Mouse (Mus musculus) forebrain, embryonic 12.5 days (tissue): ENCODE data around the gene Slc5a2. TPM values are rescaled to one million over a fixed set of nuclear protein-coding genes. Genes with fewer than 3 reads are reported as not detected.

Experiments
- ATAC-seq: fragments of 200-750 bp; cut with Nextera tagmentation; 2 replicates; pipeline ENCODE4 v1.8.0; 2017; ENCODE audit warnings: moderate TSS enrichment; ENCODE audit not compliant: low FRiP score
- H3K27ac ChIP-seq: fragments of 300-500 bp; sonication (generic); 2 replicates; pipeline ENCODE4 v1.5.1; 2016; ENCODE audit warnings: mild to moderate bottlenecking
- H3K27me3 ChIP-seq: fragments of 300-500 bp; sonication (generic); 2 replicates; pipeline ENCODE4 v1.6.1; 2016; ENCODE audit warnings: mild to moderate bottlenecking
- H3K36me3 ChIP-seq: fragments of 300-500 bp; sonication (generic); replicated peaks from 2 replicates; pipeline ENCODE4 v1.6.1; 2016; ENCODE audit warnings: mild to moderate bottlenecking
- H3K4me1 ChIP-seq: fragments of 300-500 bp; sonication (generic); 2 replicates; pipeline ENCODE4 v1.6.1; 2016
- H3K4me2 ChIP-seq: fragments of 300-500 bp; sonication (generic); 2 replicates; pipeline ENCODE4 v1.6.1; 2016; ENCODE audit warnings: mild to moderate bottlenecking, moderate library complexity
- H3K4me3 ChIP-seq: fragments of 300-500 bp; sonication (generic); replicated peaks from 2 replicates; pipeline ENCODE4 v1.5.1; 2016; ENCODE audit warnings: mild to moderate bottlenecking
- H3K9ac ChIP-seq: fragments of 300-500 bp; sonication (generic); 2 replicates; pipeline ENCODE4 v1.6.1; 2016; ENCODE audit warnings: mild to moderate bottlenecking
- H3K9me3 ChIP-seq: fragments of 300-500 bp; sonication (generic); 2 replicates; pipeline ENCODE4 v1.6.1; 2016
- WGBS: fragments of 180-500 bp; shearing (Covaris S2); methylation state at CpG from one replicate; pipeline ENCODE4 v1.1.7; 2016; 5-methylcytosine and 5-hydroxymethylcytosine counted together
- polyA plus RNA-seq: library from polyadenylated mRNA; unstranded; fragments of >200 nt; fragmentation: Nextera tagmentation; extraction: Ambion mirVana; gene quantifications from 2 replicates; pipeline ENCODE4 v1.2.1, GENCODE M21; 2016

Gene Slc5a2
- polyA plus RNA-seq, 1 experiment from 2014 or later = not detected

- peaks cover 54% of the 10 kb centered on the region for H3K36me3 ChIP-seq
- WGBS = 95% methylated on average over 27 of the region's 27 CpGs
Measured at GRCm38 (mm10) chr7:128240131-128240784, 25.2 kb upstream of the Slc5a2 start.

GRCm38 (mm10) chr7:128242331-128242730 is 23.1 kb upstream of the Slc5a2 start:
- H3K36me3 ChIP-seq = peaks cover 48% of the 10 kb centered on the region
- H3K27ac ChIP-seq = no peak overlapping the region
- WGBS = 93% methylated on average over 16 of the region's 16 CpGs
- no peak overlapping the region for H3K4me3 ChIP-seq
- no peak for ATAC-seq
- H3K27me3 ChIP-seq = peaks cover 20% of the 10 kb centered on the region
- peaks cover 26% of the 10 kb centered on the region for H3K4me1 ChIP-seq
- no peaks in the 10 kb centered on the region for H3K9me3 ChIP-seq
- no peak overlapping the region for H3K4me2 ChIP-seq
- no peak overlapping the region for H3K9ac ChIP-seq

More at GRCm38 (mm10) chr7:128240131-128240784, 25.2 kb upstream of the Slc5a2 start:
- no peak overlapping the region for H3K4me3 ChIP-seq
- H3K27ac ChIP-seq = no peak overlapping the region
- no peak for ATAC-seq
- peaks cover 8% of the 10 kb centered on the region; the same call in 1 of the 2 replicates for H3K27me3 ChIP-seq
- H3K9ac ChIP-seq = peak overlapping the region; percentile 21; the same call in 1 of the 2 replicates
- H3K4me1 ChIP-seq = peaks cover 18% of the 10 kb centered on the region
- no peak overlapping the region for H3K4me2 ChIP-seq
- no peaks in the 10 kb centered on the region for H3K9me3 ChIP-seq

- no peak for ATAC-seq
- no peak overlapping the region for H3K27ac ChIP-seq
- no peaks in the 10 kb centered on the region for H3K9me3 ChIP-seq
- H3K9ac ChIP-seq = peak overlapping the region; percentile 5; the same call in 1 of the 2 replicates
- H3K4me3 ChIP-seq = no peak overlapping the region
- 62% methylated on average over 10 of the region's 10 CpGs for WGBS
- peaks cover 31% of the 10 kb centered on the region for H3K27me3 ChIP-seq
- H3K36me3 ChIP-seq = peaks cover 48% of the 10 kb centered on the region
- no peak overlapping the region for H3K4me2 ChIP-seq
- peaks cover 26% of the 10 kb centered on the region for H3K4me1 ChIP-seq
Measured at GRCm38 (mm10) chr7:128243921-128244320, 21.5 kb upstream of the Slc5a2 start.

- ATAC-seq = no peak
- no peak overlapping the region for H3K4me2 ChIP-seq
- no peak overlapping the region for H3K27ac ChIP-seq
- H3K4me3 ChIP-seq = no peak overlapping the region
- peaks cover 48% of the 10 kb centered on the region for H3K36me3 ChIP-seq
- no peaks in the 10 kb centered on the region for H3K9me3 ChIP-seq
- H3K9ac ChIP-seq = peak overlapping the region; percentile 5; the same call in 1 of the 2 replicates
- WGBS = 88% methylated on average over 18 of the region's 18 CpGs
- H3K27me3 ChIP-seq = peaks cover 35% of the 10 kb centered on the region
- peaks cover 20% of the 10 kb centered on the region for H3K4me1 ChIP-seq
Measured at GRCm38 (mm10) chr7:128244410-128245025, 20.9 kb upstream of the Slc5a2 start.

GRCm38 (mm10) chr7:128245547-128245946 is 19.9 kb upstream of the Slc5a2 start:
- Histone ChIP-seq H3K27ac (no peak overlapping the region), H3K4me1 (peaks cover 19% of the 10 kb centered on the region), H3K4me3 (no peak overlapping the region), H3K36me3 (peaks cover 40% of the 10 kb centered on the region), H3K27me3 (peaks cover 41% of the 10 kb centered on the region), H3K4me2 (no peak overlapping the region), H3K9me3 (no peaks in the 10 kb centered on the region), H3K9ac (no peak overlapping the region; the same call in 1 of the 2 replicates)
- no peak for ATAC-seq
- WGBS = 88% methylated on average over 4 of the region's 4 CpGs

GRCm38 (mm10) chr7:128246496-128247391 is 18.7 kb upstream of the Slc5a2 start, which contains the start of gene Tgfb1i1:
Gene Tgfb1i1, plus strand, starts transcription at chr7:128246812.
- peak within 1 kb of the TSS; percentile 61 for H3K4me2 ChIP-seq
- peaks cover 29% of the 10 kb centered on the region for H3K36me3 ChIP-seq
- peak within 1 kb of the TSS; percentile 53 for H3K9ac ChIP-seq
- WGBS = 3% methylated on average over 27 of the region's 30 CpGs
- H3K4me1 ChIP-seq = peaks cover 19% of the 10 kb centered on the region
- H3K9me3 ChIP-seq = no peaks in the 10 kb centered on the region
- peak within 1 kb of the TSS; percentile 54; the same call in 1 of the 2 replicates for H3K27ac ChIP-seq
- peak; percentile 56; the same call in 1 of the 2 replicates for ATAC-seq
- peaks cover 48% of the 10 kb centered on the region for H3K27me3 ChIP-seq
- peak within 1 kb of the TSS; percentile 38 for H3K4me3 ChIP-seq

GRCm38 (mm10) chr7:128247443-128247842 is 18.0 kb upstream of the Slc5a2 start:
- Histone ChIP-seq H3K4me1 (peaks cover 25% of the 10 kb centered on the region), H3K27me3 (peaks cover 54% of the 10 kb centered on the region)
- 2% methylated on average over 13 of the region's 13 CpGs for WGBS

GRCm38 (mm10) chr7:128248081-128249042 is 17.1 kb upstream of the Slc5a2 start:
- H3K27me3 ChIP-seq = peaks cover 58% of the 10 kb centered on the region
- peaks cover 14% of the 10 kb centered on the region for H3K36me3 ChIP-seq
- ATAC-seq = no peak
- H3K4me3 ChIP-seq = no peak overlapping the region
- no peak overlapping the region for H3K27ac ChIP-seq
- peak overlapping the region; percentile 61; the same call in 1 of the 2 replicates for H3K4me2 ChIP-seq
- no peaks in the 10 kb centered on the region for H3K9me3 ChIP-seq
- H3K4me1 ChIP-seq = peaks cover 34% of the 10 kb centered on the region
- no peak overlapping the region for H3K9ac ChIP-seq
- WGBS = 83% methylated on average over 10 of the region's 10 CpGs

More at GRCm38 (mm10) chr7:128247443-128247842, 18.0 kb upstream of the Slc5a2 start:
- H3K27ac ChIP-seq = 0 out of 2 replicates have a peak overlapping the region, but pooled peaks have one; percentile 54
- peak overlapping the region; percentile 38 for H3K4me3 ChIP-seq
- peak overlapping the region; percentile 61 for H3K4me2 ChIP-seq
- H3K9ac ChIP-seq = peak overlapping the region; percentile 53; the same call in 1 of the 2 replicates
- ATAC-seq = peak; percentile 80
- no peaks in the 10 kb centered on the region for H3K9me3 ChIP-seq
- peaks cover 22% of the 10 kb centered on the region for H3K36me3 ChIP-seq

- Histone ChIP-seq H3K4me1 (peaks cover 34% of the 10 kb centered on the region), H3K36me3 (peaks cover 2% of the 10 kb centered on the region), H3K27ac (no peak overlapping the region), H3K4me2 (no peak overlapping the region), H3K9ac (no peak overlapping the region), H3K4me3 (no peak overlapping the region), H3K27me3 (peaks cover 60% of the 10 kb centered on the region), H3K9me3 (no peaks in the 10 kb centered on the region)
- no peak for ATAC-seq
- 80% methylated on average over 5 of the region's 5 CpGs for whole genome bisulfite sequencing
Measured at GRCm38 (mm10) chr7:128249998-128250397, 15.5 kb upstream of the Slc5a2 start.

- H3K4me2 ChIP-seq = peak overlapping the region; percentile 66
- WGBS = 57% methylated on average over 12 of the region's 12 CpGs
- peaks cover 23% of the 10 kb centered on the region for H3K4me1 ChIP-seq
- peaks cover 50% of the 10 kb centered on the region for H3K27me3 ChIP-seq
- no peak overlapping the region for H3K27ac ChIP-seq
- peak overlapping the region; percentile 32 for H3K4me3 ChIP-seq
- H3K9me3 ChIP-seq = no peaks in the 10 kb centered on the region
- H3K36me3 ChIP-seq = no peaks in the 10 kb centered on the region; the same call in 1 of the 2 replicates
- ATAC-seq = no peak
- H3K9ac ChIP-seq = no peak overlapping the region; the same call in 1 of the 2 replicates
Measured at GRCm38 (mm10) chr7:128251946-128252345, 13.5 kb upstream of the Slc5a2 start.

- no peaks in the 10 kb centered on the region for H3K9me3 ChIP-seq
- peak; percentile 74; the same call in 1 of the 2 replicates for ATAC-seq
- peak overlapping the region; percentile 39 for H3K9ac ChIP-seq
- H3K4me2 ChIP-seq = peak overlapping the region; percentile 66
- no peaks in the 10 kb centered on the region; the same call in 1 of the 2 replicates for H3K36me3 ChIP-seq
- no peak overlapping the region for H3K27ac ChIP-seq
- WGBS = 7% methylated on average over 24 of the region's 24 CpGs
- peaks cover 17% of the 10 kb centered on the region for H3K4me1 ChIP-seq
- peaks cover 45% of the 10 kb centered on the region for H3K27me3 ChIP-seq
- peak overlapping the region; percentile 32 for H3K4me3 ChIP-seq
Measured at GRCm38 (mm10) chr7:128252609-128253008, 12.8 kb upstream of the Slc5a2 start.
